Mouse (Mus musculus) CH12.LX (cell line): Measurements from ENCODE around the gene Sept5.

Experiments
- CTCF ChIP-seq, 2 experiments: IDR thresholded peaks in 1 of 2; conservative IDR thresholded peaks in 1 of 2; 2 replicates each; pipeline ENCODE4 v1.5.1; 2011 to 2012; ENCODE audit warnings: low read depth in 2 of 2, low read length in 2 of 2, improper control_type of control experiment in 1 of 2, inconsistent platforms in 1 of 2, mild to moderate bottlenecking in 1 of 2, moderate library complexity in 1 of 2
- EP300 ChIP-seq: IDR thresholded peaks from 2 replicates; pipeline ENCODE4 v1.6.1; 2011; ENCODE audit warnings: low read length, improper control_type of control experiment
- MAZ ChIP-seq: IDR thresholded peaks from 2 replicates; pipeline ENCODE4 v1.6.1; 2012; ENCODE audit warnings: low read depth, mild to moderate bottlenecking, inconsistent platforms, low read length, improper control_type of control experiment, moderate library complexity
- NELFE ChIP-seq: IDR thresholded peaks from 2 replicates; pipeline ENCODE4 v1.6.1; 2011; ENCODE audit warnings: low read depth, low read length, improper control_type of control experiment
- POLR2A ChIP-seq: IDR thresholded peaks from 2 replicates; pipeline ENCODE4 v1.6.1; 2011; ENCODE audit warnings: low read depth, mild to moderate bottlenecking, improper control_type of control experiment, low read length
- POLR2AphosphoS2 ChIP-seq: IDR thresholded peaks from 2 replicates; pipeline ENCODE4 v1.6.1; 2011; ENCODE audit warnings: low read depth, low read length, improper control_type of control experiment
- SMC3 ChIP-seq: IDR thresholded peaks from 2 replicates; pipeline ENCODE4 v1.6.1; 2011; ENCODE audit warnings: low read depth, low read length, improper control_type of control experiment

DNA sequence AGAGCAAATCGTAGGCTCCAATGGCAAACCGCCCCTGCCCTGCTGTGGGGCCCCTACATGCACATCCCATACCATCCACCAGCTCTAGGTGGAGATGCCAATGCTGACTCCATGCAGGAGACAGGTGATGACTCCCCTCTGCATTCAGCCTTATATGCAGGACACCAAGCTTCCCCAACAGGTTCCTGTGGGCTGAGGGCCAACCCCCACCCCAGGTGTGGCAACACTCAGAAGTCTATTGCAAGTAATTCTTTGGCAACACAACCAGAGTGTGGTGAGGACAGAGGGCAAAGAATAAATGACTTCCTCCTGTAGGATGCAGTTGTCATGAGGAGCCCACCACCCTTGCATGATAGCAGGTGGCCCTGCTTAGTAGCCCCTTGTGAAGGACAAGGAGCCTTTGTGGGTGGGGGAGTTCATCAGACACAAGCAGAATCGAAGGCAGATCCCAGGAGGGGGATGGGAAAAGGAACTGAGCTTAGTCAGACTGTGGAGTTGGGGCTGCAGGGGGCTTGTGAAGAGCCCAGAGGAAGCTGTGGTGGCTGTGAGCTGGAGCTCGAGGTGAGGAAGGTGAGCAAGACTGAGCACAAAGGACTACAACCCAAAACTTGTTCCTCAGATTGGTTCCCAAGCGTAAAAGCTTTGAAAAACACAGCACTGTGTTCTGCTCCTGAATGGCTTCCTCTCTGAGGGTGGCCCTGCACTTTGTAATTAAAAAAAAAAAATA is 25.8 kb upstream of the Sept5 start:
- no peak for TF ChIP-seq POLR2AphosphoS2
- no peak for TF ChIP-seq CTCF (conservative IDR thresholded peaks at IDR 0.05 in 1 of 2, IDR thresholded peaks at IDR 0.05 in 1 of 2; ENCODE audit: low read depth in 2 of 2, low read length in 2 of 2)
- no peak for TF ChIP-seq SMC3
- no peak for TF ChIP-seq POLR2A
- TF ChIP-seq EP300 = no peak
- no peak for TF ChIP-seq NELFE
- no peak for TF ChIP-seq MAZ
